Mouse (Mus musculus) heart, adult 2 months (tissue): ENCODE results near the gene Cdyl2.

Experiments used
- CTCF ChIP-seq: fragments of 200-600 bp; IDR thresholded peaks from 2 replicates; pipeline ENCODE4 v1.8.1; 2022; ENCODE audit warnings: antibody characterized with exemption, mild to moderate bottlenecking, moderate library complexity
- EP300 ChIP-seq: fragments of 200-500 bp; IDR thresholded peaks from 2 replicates; pipeline ENCODE4 v1.6.1; 2011; ENCODE audit warnings: low read depth, low read length, control low read depth; ENCODE audit not compliant: insufficient read depth

DNA sequence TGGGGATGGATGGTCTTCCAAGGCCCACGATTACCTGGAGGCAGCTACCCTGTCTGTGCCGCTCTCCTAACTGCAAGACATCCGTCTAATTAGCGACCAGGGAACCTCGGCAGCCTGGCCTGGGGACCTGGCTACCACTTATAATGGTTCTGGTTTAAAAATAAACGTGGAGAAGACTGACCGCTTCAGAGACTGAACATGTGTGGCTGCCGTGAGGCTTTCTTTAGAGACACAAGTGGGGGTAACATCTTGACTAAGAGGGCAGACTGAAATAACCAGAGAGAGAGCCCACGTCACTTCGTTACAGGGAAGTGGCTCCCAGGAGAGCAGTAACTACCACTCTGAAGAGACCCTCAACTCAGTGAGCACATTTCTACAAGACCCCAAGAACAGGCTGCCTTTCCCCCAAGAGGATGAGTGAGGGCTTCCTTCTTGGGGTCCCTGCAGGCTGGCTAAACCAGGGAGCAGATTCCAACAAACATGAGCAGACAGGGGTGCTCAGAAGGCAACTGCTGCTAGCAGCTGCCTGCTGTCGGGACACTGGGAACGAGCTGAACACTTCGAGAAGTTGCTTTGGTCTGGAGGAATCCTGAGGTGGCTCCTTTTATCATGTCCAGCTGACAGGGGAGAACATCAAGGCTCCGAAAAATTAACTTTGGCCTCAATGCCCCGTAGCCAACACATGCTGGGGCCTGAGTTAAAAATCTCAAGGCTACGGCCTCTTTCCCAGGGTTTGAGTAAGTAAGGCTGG lies 82.6 kb downstream of the Cdyl2 start:
- TF ChIP-seq CTCF (no peak), EP300 (no peak)
